Mouse (Mus musculus): Measurements from ENCODE around the gene Pecr. TPM values are rescaled to one million over a fixed set of nuclear protein-coding genes. Genes with fewer than 3 reads are reported as not detected.

The Pecr gene
- total RNA-seq, 2 experiments from 2014 or later, result 5.1 to 6.4 TPM

GRCm38 (mm10) chr1:72210803-72211679 lies 73.1 kb downstream of the Pecr start:
- DNase-seq (ENCODE audit: low spot score in 2 of 2), result no peak

Other genes starting within 250 kb of the Pecr start
- 1 to 10 TPM; 5.2 to 6.1 TPM for gene Mreg, start 72.0 kb downstream of the Pecr start, total RNA-seq (2021)
- 10 to 100 TPM; 13.7 to 14.1 TPM for gene Tmem169, start 55 bp upstream of the Pecr start, total RNA-seq (2021)
- gene Xrcc5, start 23.1 kb upstream of the Pecr start, total RNA-seq (2021), result 10 to 100 TPM; 18.5 to 22.2 TPM